Mouse (Mus musculus) heart, embryonic 13.5 days (tissue): ENCODE results near the gene Atp6v1e2. TPM values are rescaled to one million over a fixed set of nuclear protein-coding genes. Genes with fewer than 3 reads are reported as not detected.
A peak's percentile ranks its signal among the peaks of the same experiment; 100 is the strongest.

Experiments
- ATAC-seq: fragments of 200-750 bp; cut with Nextera tagmentation; 2 replicates; pipeline ENCODE4 v1.8.0; 2017; ENCODE audit warnings: moderate TSS enrichment; ENCODE audit not compliant: insufficient number of reproducible peaks, low FRiP score, low TSS enrichment; ENCODE audit errors: extremely low read depth
- H3K27ac ChIP-seq: fragments of 300-500 bp; sonication (generic); replicated peaks from 2 replicates; pipeline ENCODE4 v1.5.1; 2015; ENCODE audit warnings: moderate library complexity, mild to moderate bottlenecking, inconsistent platforms
- H3K27me3 ChIP-seq: fragments of 300-500 bp; sonication (generic); replicated peaks from 2 replicates; pipeline ENCODE4 v1.6.1; 2015; ENCODE audit warnings: mild to moderate bottlenecking, inconsistent platforms
- H3K36me3 ChIP-seq: fragments of 300-500 bp; sonication (generic); 2 replicates; pipeline ENCODE4 v1.6.1; 2015; ENCODE audit warnings: mild to moderate bottlenecking, inconsistent platforms
- H3K4me1 ChIP-seq: fragments of 300-500 bp; sonication (generic); 2 replicates; pipeline ENCODE4 v1.6.1; 2015; ENCODE audit warnings: inconsistent platforms
- H3K4me2 ChIP-seq: fragments of 300-500 bp; sonication (generic); 2 replicates; pipeline ENCODE4 v1.6.1; 2015; ENCODE audit warnings: inconsistent platforms, mild to moderate bottlenecking, moderate library complexity
- H3K4me3 ChIP-seq: fragments of 300-500 bp; sonication (generic); 2 replicates; pipeline ENCODE4 v1.5.1; 2015; ENCODE audit warnings: moderate library complexity, mild to moderate bottlenecking, inconsistent platforms
- H3K9ac ChIP-seq: fragments of 300-500 bp; sonication (generic); 2 replicates; pipeline ENCODE4 v1.6.1; 2015; ENCODE audit warnings: inconsistent platforms, mild to moderate bottlenecking, moderate library complexity
- H3K9me3 ChIP-seq: fragments of 300-500 bp; sonication (generic); 2 replicates; pipeline ENCODE4 v1.6.1; 2016; ENCODE audit warnings: inconsistent platforms
- WGBS: fragments of 180-500 bp; shearing (Covaris S2); methylation state at CpG from one replicate; pipeline ENCODE4 v1.1.7; 2015; ENCODE audit warnings: mixed read lengths; 5-methylcytosine and 5-hydroxymethylcytosine counted together
- polyA plus RNA-seq: library from polyadenylated mRNA; unstranded; fragments of >200 nt; fragmentation: Nextera tagmentation; extraction: Ambion mirVana; gene quantifications from 2 replicates; pipeline ENCODE4 v1.2.1, GENCODE M21; 2015

The Atp6v1e2 gene
- polyA plus RNA-seq, 1 experiment from 2014 or later, result not detected

DNA sequence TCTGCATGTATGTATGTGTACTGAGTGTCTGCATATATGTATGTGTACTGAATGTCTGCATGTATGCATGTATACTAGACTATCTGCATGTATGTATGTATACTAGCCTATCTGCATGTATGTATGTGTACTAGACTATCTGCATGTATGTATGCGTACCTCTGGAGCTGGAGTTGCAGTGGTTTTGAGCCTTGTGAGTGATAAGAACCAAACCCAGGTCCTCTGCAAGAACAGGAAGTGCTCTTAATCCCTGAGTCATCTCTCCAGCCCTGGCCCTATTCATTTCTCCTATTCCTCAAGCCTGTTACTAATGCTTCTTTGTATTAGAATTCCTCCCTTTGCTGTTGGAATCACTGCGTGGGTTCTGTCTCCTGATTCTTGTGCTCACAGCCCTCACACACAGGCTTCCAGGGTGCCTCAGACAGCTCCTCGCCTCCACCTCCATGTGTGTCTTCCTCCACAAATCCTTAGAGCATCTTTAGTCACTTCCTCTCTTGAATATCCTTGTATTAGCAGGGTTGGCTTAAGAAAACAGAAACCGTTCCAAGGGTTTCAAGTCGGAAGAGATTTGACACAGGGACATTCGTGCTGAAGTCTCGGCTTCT, 34.6 kb downstream of the Atp6v1e2 start:
- Histone ChIP-seq H3K9ac (no peak overlapping the region), H3K27me3 (peaks cover under 1% of the 10 kb centered on the region; the same call in 1 of the 2 replicates), H3K9me3 (0 out of 2 replicates have a peak, but pooled peaks cover 3% of the 10 kb centered on the region), H3K4me2 (no peak overlapping the region), H3K27ac (no peak overlapping the region), H3K4me1 (peaks cover 6% of the 10 kb centered on the region), H3K4me3 (no peak overlapping the region), H3K36me3 (no peaks in the 10 kb centered on the region)
- WGBS, result 56% methylated on average over 7 of the region's 7 CpGs
- ATAC-seq, result no peak

DNA sequence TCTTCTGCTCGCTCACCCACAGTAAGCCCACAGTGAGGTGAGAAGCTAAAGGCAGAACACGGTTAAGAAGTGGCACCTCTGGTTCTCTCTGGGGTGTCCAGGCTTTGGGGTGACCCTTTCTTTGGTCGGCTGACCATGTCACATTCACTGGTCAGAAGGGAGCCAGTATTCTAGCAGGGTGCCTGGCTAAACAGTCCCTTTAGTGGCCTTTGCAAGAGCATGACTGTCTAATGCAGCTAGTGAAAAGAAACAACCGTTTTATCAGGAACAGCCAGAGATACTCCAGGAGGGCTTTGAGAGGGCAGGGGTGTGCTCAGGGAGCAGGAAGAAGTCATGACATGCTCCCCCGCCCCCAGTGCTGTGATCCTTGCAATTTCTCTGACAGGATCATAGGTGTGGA, 36.4 kb downstream of the Atp6v1e2 start:
- Histone ChIP-seq H3K4me3 (no peak overlapping the region), H3K9me3 (0 out of 2 replicates have a peak, but pooled peaks cover 3% of the 10 kb centered on the region), H3K36me3 (no peaks in the 10 kb centered on the region), H3K4me2 (no peak overlapping the region), H3K27ac (no peak overlapping the region), H3K9ac (0 out of 2 replicates have a peak overlapping the region, but pooled peaks have one; percentile 2), H3K4me1 (peaks cover 6% of the 10 kb centered on the region), H3K27me3 (peaks cover 11% of the 10 kb centered on the region; the same call in 1 of the 2 replicates)
- no peak for ATAC-seq
- 40% methylated on average over 5 of the region's 5 CpGs for WGBS

DNA sequence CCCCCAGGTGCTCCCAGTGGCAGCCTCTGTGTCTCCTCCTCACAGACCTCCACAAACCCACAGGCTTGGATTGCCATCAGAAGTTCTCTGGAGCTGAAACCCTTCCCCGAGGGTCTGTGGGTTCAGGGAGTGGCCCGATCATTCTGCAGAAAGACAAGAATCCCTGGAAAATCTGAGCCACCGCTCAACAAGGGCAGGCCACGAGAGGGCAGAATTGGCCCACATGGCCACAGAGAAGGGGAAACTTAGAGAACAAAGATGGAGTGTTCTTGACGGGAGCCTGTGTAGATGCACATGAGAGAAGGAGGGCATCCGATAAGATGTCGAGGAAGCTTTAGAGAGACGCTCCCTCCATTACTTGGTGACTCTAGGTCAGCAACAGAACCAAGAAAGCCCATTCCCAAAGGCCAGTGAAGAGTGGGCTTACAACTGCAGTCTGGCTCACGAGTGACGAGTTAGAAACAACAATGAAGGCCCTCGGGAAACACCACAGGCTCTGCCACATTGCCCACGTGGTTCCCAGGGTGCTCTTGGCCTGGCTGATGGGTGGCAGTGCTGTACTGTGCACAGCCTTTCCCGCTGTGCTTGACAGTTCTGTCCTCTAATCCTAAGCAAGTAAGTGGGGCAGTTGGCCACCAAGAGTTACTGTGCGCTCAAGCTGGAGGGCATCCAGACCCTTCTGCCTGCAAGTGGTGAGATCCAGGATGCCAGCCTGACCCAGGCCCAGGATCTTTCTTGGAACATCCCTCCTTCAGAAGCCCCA, 37.8 kb downstream of the Atp6v1e2 start:
- Histone ChIP-seq H3K4me3 (no peak overlapping the region), H3K9ac (no peak overlapping the region), H3K9me3 (no peaks in the 10 kb centered on the region), H3K4me1 (peaks cover 18% of the 10 kb centered on the region), H3K27me3 (peaks cover 11% of the 10 kb centered on the region; the same call in 1 of the 2 replicates), H3K36me3 (no peaks in the 10 kb centered on the region), H3K4me2 (no peak overlapping the region), H3K27ac (no peak overlapping the region)
- 61% methylated on average over 14 of the region's 14 CpGs for WGBS
- no peak for ATAC-seq

DNA sequence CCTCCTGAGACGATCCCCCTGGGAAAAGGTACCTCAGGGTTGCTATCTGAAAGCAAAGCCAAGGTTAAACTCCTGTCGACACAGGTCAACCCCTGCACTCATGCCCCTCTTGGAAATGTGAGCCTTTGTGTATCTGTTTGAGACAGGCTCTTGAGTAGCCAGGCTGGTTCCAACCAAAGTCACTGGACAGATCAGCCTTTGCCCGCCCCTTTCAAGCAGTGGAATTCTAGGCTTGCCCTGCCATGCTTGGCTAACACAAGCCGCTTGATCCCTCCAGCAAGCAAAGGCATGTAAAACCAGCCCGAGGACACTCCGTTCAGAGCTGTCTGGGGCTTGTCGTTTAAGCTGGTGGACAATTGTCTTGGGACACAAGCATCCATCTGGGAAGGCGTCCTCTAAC, 39.4 kb downstream of the Atp6v1e2 start:
- no peaks in the 10 kb centered on the region for H3K36me3 ChIP-seq
- H3K4me1 ChIP-seq, result peaks cover 34% of the 10 kb centered on the region
- H3K27ac ChIP-seq, result no peak overlapping the region
- H3K27me3 ChIP-seq, result peaks cover 11% of the 10 kb centered on the region; the same call in 1 of the 2 replicates
- no peak for ATAC-seq
- H3K9me3 ChIP-seq, result no peaks in the 10 kb centered on the region
- WGBS, result 50% methylated on average over 8 of the region's 8 CpGs
- no peak overlapping the region for H3K9ac ChIP-seq
- H3K4me2 ChIP-seq, result no peak overlapping the region
- H3K4me3 ChIP-seq, result no peak overlapping the region

DNA sequence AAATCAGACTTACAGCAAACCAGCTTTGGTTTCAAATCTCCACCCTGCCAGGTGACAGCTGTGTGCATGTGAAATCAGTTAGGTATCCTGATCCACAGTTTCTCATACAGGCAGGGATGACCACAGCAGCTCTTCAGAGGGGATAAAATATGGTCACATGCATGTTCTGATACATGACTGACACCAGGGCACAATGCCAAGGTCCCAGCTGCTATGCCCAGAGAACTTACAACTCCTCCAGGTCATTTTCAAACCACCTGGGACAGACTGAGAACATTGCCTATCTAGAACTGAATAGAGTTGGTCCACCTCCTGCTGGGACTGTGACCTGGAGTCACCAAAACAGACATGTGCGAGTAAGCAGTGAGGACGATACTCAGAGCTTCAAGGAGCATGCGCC, 40.6 kb downstream of the Atp6v1e2 start:
- H3K9me3 ChIP-seq, result no peaks in the 10 kb centered on the region
- peaks cover 11% of the 10 kb centered on the region; the same call in 1 of the 2 replicates for H3K27me3 ChIP-seq
- 85% methylated on average over 3 of the region's 3 CpGs for whole genome bisulfite sequencing
- H3K4me1 ChIP-seq, result peaks cover 38% of the 10 kb centered on the region
- no peak overlapping the region for H3K27ac ChIP-seq
- no peak overlapping the region for H3K4me2 ChIP-seq
- no peak overlapping the region for H3K4me3 ChIP-seq
- H3K9ac ChIP-seq, result no peak overlapping the region
- no peak for ATAC-seq
- no peaks in the 10 kb centered on the region for H3K36me3 ChIP-seq

DNA sequence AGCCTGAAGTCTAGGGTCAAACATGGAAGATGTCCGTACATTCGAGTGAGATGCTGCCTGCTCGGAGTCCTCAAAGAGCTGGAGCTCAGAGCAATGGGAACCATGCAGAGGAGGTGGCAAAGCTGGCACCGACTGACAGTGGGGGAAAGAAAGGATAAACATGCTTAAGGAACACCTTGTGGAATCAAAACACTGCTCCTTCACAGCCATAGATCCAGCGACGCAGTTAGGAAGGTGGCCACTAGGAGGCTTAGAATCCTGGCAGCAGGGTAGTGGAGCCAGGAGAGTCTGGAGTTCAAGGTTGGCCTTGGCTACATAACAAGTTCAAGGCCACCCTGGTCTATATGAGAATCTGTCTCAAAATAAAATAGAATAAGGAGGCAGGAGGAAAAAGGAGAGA, 41.1 kb downstream of the Atp6v1e2 start:
- Histone ChIP-seq H3K4me1 (peaks cover 37% of the 10 kb centered on the region), H3K9me3 (no peaks in the 10 kb centered on the region), H3K9ac (no peak overlapping the region), H3K4me2 (no peak overlapping the region), H3K27me3 (peaks cover 11% of the 10 kb centered on the region; the same call in 1 of the 2 replicates), H3K4me3 (no peak overlapping the region), H3K27ac (no peak overlapping the region), H3K36me3 (no peaks in the 10 kb centered on the region)
- ATAC-seq, result no peak
- WGBS, result 24% methylated on average over 6 of the region's 6 CpGs

DNA sequence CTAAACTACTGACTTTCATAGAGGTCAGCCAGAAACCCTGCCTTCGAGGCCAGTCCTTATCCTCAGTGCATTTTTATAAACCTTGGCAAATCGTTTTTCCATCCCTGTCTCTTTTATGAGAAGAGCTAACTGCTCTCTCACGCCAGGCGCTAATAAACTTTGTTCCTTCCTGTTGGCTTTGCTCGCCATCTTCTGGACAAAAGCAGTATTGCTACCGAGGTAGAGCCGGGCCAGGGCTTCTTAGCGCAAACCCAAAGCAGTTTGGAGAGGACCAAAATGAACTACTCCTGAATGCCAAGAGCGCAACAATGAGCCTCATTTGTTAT, 41.6 kb downstream of the Atp6v1e2 start:
- H3K27ac ChIP-seq, result peak overlapping the region; percentile 79
- ATAC-seq, result no peak
- no peak overlapping the region for H3K4me3 ChIP-seq
- peak overlapping the region; percentile 42; the same call in 1 of the 2 replicates for H3K9ac ChIP-seq
- H3K4me2 ChIP-seq, result peak overlapping the region; percentile 32; the same call in 1 of the 2 replicates
- no peaks in the 10 kb centered on the region for H3K9me3 ChIP-seq
- peaks cover 32% of the 10 kb centered on the region for H3K4me1 ChIP-seq
- no peaks in the 10 kb centered on the region for H3K36me3 ChIP-seq
- 4% methylated on average over 9 of the region's 9 CpGs for WGBS
- peaks cover 11% of the 10 kb centered on the region; the same call in 1 of the 2 replicates for H3K27me3 ChIP-seq

DNA sequence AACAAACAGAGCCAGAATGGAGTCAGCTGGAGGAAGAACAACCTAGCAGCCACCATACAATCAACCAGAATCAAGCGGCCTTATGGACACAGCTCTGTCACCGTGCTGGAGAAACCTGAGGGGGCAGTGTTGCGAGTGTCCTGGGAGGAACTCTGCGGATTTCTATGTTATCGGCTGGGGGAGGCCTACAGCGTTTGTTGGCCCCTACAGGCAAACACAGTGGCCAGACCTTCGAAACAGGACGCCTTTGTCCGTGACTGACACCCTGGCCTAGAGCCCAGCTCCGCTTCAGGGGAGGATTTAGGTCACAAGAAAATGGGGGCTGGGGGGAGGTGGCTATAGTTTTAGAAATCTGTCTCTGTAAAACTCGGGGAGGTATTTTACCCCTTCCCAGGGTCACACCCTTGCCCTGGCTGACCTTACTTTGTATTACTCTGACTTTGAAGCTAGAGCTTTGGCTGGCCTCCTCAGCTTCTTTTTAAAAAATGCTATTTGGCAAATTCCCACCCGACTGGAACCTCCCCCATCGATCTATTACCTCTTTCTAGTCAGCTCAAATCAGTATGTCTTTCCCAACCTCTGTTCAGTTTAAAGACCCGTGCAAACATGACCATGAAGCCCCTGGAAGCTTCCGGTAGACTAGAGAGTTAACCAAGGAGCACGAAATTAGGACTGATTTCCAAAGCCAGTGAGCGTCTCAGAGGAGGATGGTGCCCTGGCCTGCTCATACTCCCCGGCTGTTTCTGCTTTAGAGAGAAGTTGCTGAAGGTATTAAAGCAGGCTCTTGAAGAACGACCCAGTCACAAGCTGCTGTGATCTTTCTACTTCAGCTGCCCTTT, 42.2 kb downstream of the Atp6v1e2 start:
- no peak for ATAC-seq
- H3K9me3 ChIP-seq, result no peaks in the 10 kb centered on the region
- H3K36me3 ChIP-seq, result no peaks in the 10 kb centered on the region
- no peak overlapping the region for H3K4me3 ChIP-seq
- H3K4me1 ChIP-seq, result peaks cover 32% of the 10 kb centered on the region
- peak overlapping the region; percentile 79 for H3K27ac ChIP-seq
- H3K4me2 ChIP-seq, result peak overlapping the region; percentile 34
- 23% methylated on average over 19 of the region's 19 CpGs for WGBS
- H3K9ac ChIP-seq, result peak overlapping the region; percentile 42; the same call in 1 of the 2 replicates
- H3K27me3 ChIP-seq, result peaks cover 11% of the 10 kb centered on the region; the same call in 1 of the 2 replicates

DNA sequence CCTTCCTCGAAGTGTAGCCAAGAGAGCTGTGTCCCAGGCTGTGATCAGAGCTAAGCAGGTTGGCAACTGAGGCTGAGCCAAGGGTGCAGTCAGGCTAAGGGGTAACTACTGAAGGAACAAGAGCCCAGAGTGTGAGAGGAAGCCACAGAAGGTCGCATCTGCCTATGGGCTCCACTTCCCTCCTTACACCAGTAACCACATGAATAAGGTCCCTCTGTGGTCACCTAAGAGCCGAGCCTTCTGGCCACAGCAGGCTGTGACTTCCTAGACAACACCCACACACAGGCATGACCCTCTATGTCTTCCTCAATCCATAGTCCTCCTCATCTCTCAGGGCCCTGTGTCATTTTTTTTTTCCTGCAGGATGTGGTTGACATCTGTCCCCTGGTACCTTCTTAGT, 43.5 kb downstream of the Atp6v1e2 start:
- no peak overlapping the region for H3K9ac ChIP-seq
- WGBS, result 59% methylated on average over 3 of the region's 3 CpGs
- ATAC-seq, result no peak
- H3K27ac ChIP-seq, result no peak overlapping the region
- no peaks in the 10 kb centered on the region for H3K9me3 ChIP-seq
- H3K4me2 ChIP-seq, result no peak overlapping the region
- no peak overlapping the region for H3K4me3 ChIP-seq
- no peaks in the 10 kb centered on the region for H3K36me3 ChIP-seq
- peaks cover 11% of the 10 kb centered on the region; the same call in 1 of the 2 replicates for H3K27me3 ChIP-seq
- peaks cover 32% of the 10 kb centered on the region for H3K4me1 ChIP-seq

DNA sequence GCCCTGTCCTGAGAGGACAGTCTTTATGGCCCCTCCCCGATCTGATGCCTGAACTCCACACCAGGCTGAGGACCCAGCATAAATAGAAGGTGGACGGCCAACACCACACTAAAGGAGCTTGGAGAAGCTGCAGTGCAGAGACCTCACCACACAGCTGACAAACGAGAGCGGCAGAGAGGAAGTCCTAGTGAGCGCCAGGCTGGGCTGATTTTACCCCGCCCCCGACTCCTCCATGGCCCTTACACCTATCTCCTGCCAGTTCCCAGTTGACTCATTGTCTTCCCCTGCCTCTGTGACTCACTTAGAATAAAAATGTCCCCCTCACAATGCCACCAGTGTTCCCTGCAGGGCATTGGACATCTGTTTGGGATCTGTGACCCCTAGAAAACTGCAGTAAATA, 44.1 kb downstream of the Atp6v1e2 start:
- Histone ChIP-seq H3K9me3 (no peaks in the 10 kb centered on the region), H3K27me3 (peaks cover 11% of the 10 kb centered on the region; the same call in 1 of the 2 replicates), H3K9ac (no peak overlapping the region), H3K4me2 (no peak overlapping the region), H3K4me1 (peaks cover 32% of the 10 kb centered on the region), H3K4me3 (no peak overlapping the region), H3K27ac (no peak overlapping the region), H3K36me3 (no peaks in the 10 kb centered on the region)
- 27% methylated on average over 7 of the region's 7 CpGs for WGBS
- ATAC-seq, result no peak
